Mouse (Mus musculus): ENCODE results near the gene Kif22. TPM values are rescaled to one million over a fixed set of nuclear protein-coding genes. Genes with fewer than 3 reads are reported as not detected.

Gene Kif22
- polyA plus RNA-seq (2015; fragmentation: Nextera tagmentation; extraction: Ambion mirVana) = 20.9 and 23.2 TPM in 2 replicates

GRCm38 (mm10) chr7:127041851-127042672 is at the start of gene Kif22:
Gene Kif22, minus strand, starts transcription at chr7:127042471.

GRCm38 (mm10) chr7:127091114-127091896 is 49.0 kb upstream of the Kif22 start, which contains the start of gene AI467606:
Gene AI467606, plus strand, starts transcription at chr7:127091359.

GRCm38 (mm10) chr7:127087278-127088010 is 45.2 kb upstream of the Kif22 start, which contains the start of gene Zg16:
Gene Zg16, minus strand, starts transcription at chr7:127087328.

GRCm38 (mm10) chr7:127026984-127027726 is 15.1 kb downstream of the Kif22 start, which contains the start of gene Maz:
Gene Maz, minus strand, starts transcription at chr7:127027037.

GRCm38 (mm10) chr7:127020901-127021562 is 21.2 kb downstream of the Kif22 start, which contains the start of the genes Gm42742 and Prrt2:
Gene Gm42742, minus strand, starts transcription at chr7:127021097.
Gene Prrt2, minus strand, starts transcription at chr7:127021211.

GRCm38 (mm10) chr7:127016971-127017949 is 25.0 kb downstream of the Kif22 start, which contains the start of gene Pagr1a:
Gene Pagr1a, minus strand, starts transcription at chr7:127017352.

GRCm38 (mm10) chr7:127016481-127016485 is 26.0 kb downstream of the Kif22 start, which contains the start of gene Pagr1b:
Gene Pagr1b, minus strand, starts transcription at chr7:127016484.

GRCm38 (mm10) chr7:127014320-127014719 is 28.0 kb downstream of the Kif22 start, which contains the start of gene Mvp:
Gene Mvp, minus strand, starts transcription at chr7:127014621.

Small RNA genes within 50 kb of the gene (microRNA-seq; reads per million reads assigned to microRNA genes)
- 0 reads per million in 2 experiments for gene Gm44343

Other genes with a start within 250 kb of the Kif22 start
- 94.5 and 113 TPM in 2 replicates for gene Ppp4c, start 250.0 kb downstream of the Kif22 start, polyA plus RNA-seq (2015; fragmentation: Nextera tagmentation; extraction: Ambion mirVana)
- 1.6 and 1.8 TPM in 2 replicates for gene Fam57b, start 244.8 kb downstream of the Kif22 start, polyA plus RNA-seq (2015; fragmentation: Nextera tagmentation; extraction: Ambion mirVana)
- not detected in 2 replicates for gene 4930451I11Rik, start 210.8 kb downstream of the Kif22 start, polyA plus RNA-seq (2015; fragmentation: Nextera tagmentation; extraction: Ambion mirVana)
- gene Doc2a, start 195.1 kb downstream of the Kif22 start, polyA plus RNA-seq (2015; fragmentation: Nextera tagmentation; extraction: Ambion mirVana) = 0.24 and 0.37 TPM in 2 replicates
- gene Hirip3, start 180.5 kb downstream of the Kif22 start, polyA plus RNA-seq (2015; fragmentation: Nextera tagmentation; extraction: Ambion mirVana) = 10.0 TPM in 2 replicates
- gene Ino80e, start 180.1 kb downstream of the Kif22 start, polyA plus RNA-seq (2015; fragmentation: Nextera tagmentation; extraction: Ambion mirVana) = 28.3 and 39.2 TPM in 2 replicates
- 17.4 and 18.3 TPM in 2 replicates for gene Taok2, start 157.8 kb downstream of the Kif22 start, polyA plus RNA-seq (2015; fragmentation: Nextera tagmentation; extraction: Ambion mirVana)
- 22.8 and 29.8 TPM in 2 replicates for gene Tmem219, start 119.6 kb downstream of the Kif22 start, polyA plus RNA-seq (2015; fragmentation: Nextera tagmentation; extraction: Ambion mirVana)
- gene Kctd13, start 113.6 kb downstream of the Kif22 start, polyA plus RNA-seq (2015; fragmentation: Nextera tagmentation; extraction: Ambion mirVana) = 6.0 and 7.1 TPM in 2 replicates
- not detected in 2 replicates for gene Asphd1, start 92.9 kb downstream of the Kif22 start, polyA plus RNA-seq (2015; fragmentation: Nextera tagmentation; extraction: Ambion mirVana)
- gene Sez6l2, start 91.9 kb downstream of the Kif22 start, polyA plus RNA-seq (2015; fragmentation: Nextera tagmentation; extraction: Ambion mirVana) = 0.65 and 0.96 TPM in 2 replicates
- gene Cdipt, start 66.6 kb downstream of the Kif22 start, polyA plus RNA-seq (2015; fragmentation: Nextera tagmentation; extraction: Ambion mirVana) = 45.2 and 57.4 TPM in 2 replicates
- 1.2 and 1.6 TPM in 2 replicates for gene Cdiptos, start 66.4 kb downstream of the Kif22 start, polyA plus RNA-seq (2015; fragmentation: Nextera tagmentation; extraction: Ambion mirVana)
- 13.8 and 18.8 TPM in 2 replicates for gene Mvp, start 27.9 kb downstream of the Kif22 start, polyA plus RNA-seq (2015; fragmentation: Nextera tagmentation; extraction: Ambion mirVana)
- not detected in 2 replicates for gene Pagr1b, start 26.0 kb downstream of the Kif22 start, polyA plus RNA-seq (2015; fragmentation: Nextera tagmentation; extraction: Ambion mirVana)
- 37.2 and 37.9 TPM in 2 replicates for gene Pagr1a, start 25.1 kb downstream of the Kif22 start, polyA plus RNA-seq (2015; fragmentation: Nextera tagmentation; extraction: Ambion mirVana)
- gene Gm42742, start 21.4 kb downstream of the Kif22 start, polyA plus RNA-seq (2015; fragmentation: Nextera tagmentation; extraction: Ambion mirVana) = 9.2 and 17.4 TPM in 2 replicates
- gene Prrt2, start 21.3 kb downstream of the Kif22 start, polyA plus RNA-seq (2015; fragmentation: Nextera tagmentation; extraction: Ambion mirVana) = 3.0 and 4.0 TPM in 2 replicates
- 21.3 and 26.0 TPM in 2 replicates for gene Maz, start 15.4 kb downstream of the Kif22 start, polyA plus RNA-seq (2015; fragmentation: Nextera tagmentation; extraction: Ambion mirVana)
- not detected in 2 replicates for gene Zg16, start 44.9 kb upstream of the Kif22 start, polyA plus RNA-seq (2015; fragmentation: Nextera tagmentation; extraction: Ambion mirVana)
- 2.4 and 2.7 TPM in 2 replicates for gene AI467606, start 48.9 kb upstream of the Kif22 start, polyA plus RNA-seq (2015; fragmentation: Nextera tagmentation; extraction: Ambion mirVana)
- 5.4 and 5.8 TPM in 2 replicates for gene Qprt, start 79.8 kb upstream of the Kif22 start, polyA plus RNA-seq (2015; fragmentation: Nextera tagmentation; extraction: Ambion mirVana)
- 0.22 and 0.63 TPM in 2 replicates for gene Spn, start 95.4 kb upstream of the Kif22 start, polyA plus RNA-seq (2015; fragmentation: Nextera tagmentation; extraction: Ambion mirVana)
- gene Cd2bp2, start 153.6 kb upstream of the Kif22 start, polyA plus RNA-seq (2015; fragmentation: Nextera tagmentation; extraction: Ambion mirVana) = 22.0 and 23.9 TPM in 2 replicates
- gene Tbc1d10b, start 166.0 kb upstream of the Kif22 start, polyA plus RNA-seq (2015; fragmentation: Nextera tagmentation; extraction: Ambion mirVana) = 17.3 and 19.1 TPM in 2 replicates
- 16,282 and 17,335 TPM in 2 replicates for gene Mylpf, start 166.4 kb upstream of the Kif22 start, polyA plus RNA-seq (2015; fragmentation: Nextera tagmentation; extraction: Ambion mirVana)
- 8.7 and 9.9 TPM in 2 replicates for gene Zfp553, start 190.6 kb upstream of the Kif22 start, polyA plus RNA-seq (2015; fragmentation: Nextera tagmentation; extraction: Ambion mirVana)
- gene Sept1, start 190.7 kb upstream of the Kif22 start, polyA plus RNA-seq (2015; fragmentation: Nextera tagmentation; extraction: Ambion mirVana) = 8.5 and 9.1 TPM in 2 replicates
- 31.2 and 37.1 TPM in 2 replicates for gene Zfp771, start 201.8 kb upstream of the Kif22 start, polyA plus RNA-seq (2015; fragmentation: Nextera tagmentation; extraction: Ambion mirVana)
- gene Dctpp1, start 218.2 kb upstream of the Kif22 start, polyA plus RNA-seq (2015; fragmentation: Nextera tagmentation; extraction: Ambion mirVana) = 56.2 and 58.8 TPM in 2 replicates
- gene Sephs2, start 231.6 kb upstream of the Kif22 start, polyA plus RNA-seq (2015; fragmentation: Nextera tagmentation; extraction: Ambion mirVana) = 36.9 and 48.8 TPM in 2 replicates

Measured in skeletal muscle tissue, postnatal 0 days (tissue).